Mouse (Mus musculus) liver, adult 2 months (tissue): ENCODE results near the gene Podxl2.

Source experiments
- CTCF ChIP-seq: fragments of 200-500 bp; IDR thresholded peaks from 2 replicates; pipeline ENCODE4 v1.5.1; 2011; ENCODE audit warnings: low read depth, low read length, control low read depth
- POLR2A ChIP-seq: fragments of 200-500 bp; IDR thresholded peaks from 2 replicates; pipeline ENCODE4 v1.6.1; 2011; ENCODE audit warnings: low read length, control low read depth; ENCODE audit not compliant: insufficient read depth; ENCODE audit errors: extremely low read depth

DNA sequence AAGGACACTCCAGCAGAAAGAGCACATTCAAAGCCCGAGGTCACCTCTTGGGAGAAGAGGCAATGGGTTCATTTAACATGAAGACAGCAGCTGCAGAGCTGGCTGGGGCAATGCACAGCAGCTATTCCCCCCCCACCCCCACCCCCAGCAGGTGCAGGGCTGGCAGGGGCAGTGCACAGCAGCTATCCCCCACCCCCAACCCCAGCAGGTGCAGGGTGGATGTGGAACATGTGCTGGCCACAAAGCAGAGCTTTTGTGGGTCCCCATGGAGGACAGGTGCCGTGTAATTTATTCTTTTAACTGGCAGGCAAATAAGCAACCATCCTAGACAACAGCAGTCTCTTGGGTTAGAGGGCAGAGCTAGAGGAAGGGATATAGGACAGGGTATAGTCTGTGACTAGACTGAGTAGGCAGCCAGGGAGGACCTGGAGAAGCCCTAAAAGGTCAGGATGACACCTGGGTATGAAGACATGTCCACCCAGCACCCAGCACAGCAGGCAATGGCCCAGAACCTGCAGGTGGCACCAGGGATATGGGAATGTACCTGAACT lies 11.6 kb upstream of the Podxl2 start:
- no peak for TF ChIP-seq POLR2A
- no peak for TF ChIP-seq CTCF
